Mouse (Mus musculus) hindlimb bud, embryonic 11.5 days (tissue): ENCODE measurements around the gene Wwp2.

Experiments used
- DNase-seq: peaks from one replicate; pipeline ENCODE4 v3.0.0-alpha.2; 2012; ENCODE audit warnings: low read depth, low spot score; ENCODE audit errors: extremely low spot score

Gene Wwp2

DNA sequence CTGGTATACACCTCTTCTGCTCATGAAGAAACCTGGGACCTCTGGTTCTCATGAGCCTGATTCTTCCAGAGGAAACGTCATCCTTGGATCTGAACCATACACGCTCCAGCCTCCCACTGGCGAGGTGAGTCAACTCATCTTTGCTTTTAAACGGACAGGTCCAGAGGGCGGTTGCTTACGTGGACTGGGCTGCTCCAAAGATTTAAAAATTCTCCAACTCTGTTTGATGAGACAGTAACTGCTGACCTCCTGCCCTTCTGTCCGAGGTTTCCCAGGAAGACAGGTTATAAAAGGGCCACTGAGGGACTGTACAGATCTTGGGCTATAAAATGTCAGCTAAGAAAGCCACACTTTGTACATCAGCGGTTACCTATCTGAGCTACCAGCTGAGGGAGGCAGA lies 5.3 kb upstream of the Wwp2 start:
- no peak for DNase-seq

DNA sequence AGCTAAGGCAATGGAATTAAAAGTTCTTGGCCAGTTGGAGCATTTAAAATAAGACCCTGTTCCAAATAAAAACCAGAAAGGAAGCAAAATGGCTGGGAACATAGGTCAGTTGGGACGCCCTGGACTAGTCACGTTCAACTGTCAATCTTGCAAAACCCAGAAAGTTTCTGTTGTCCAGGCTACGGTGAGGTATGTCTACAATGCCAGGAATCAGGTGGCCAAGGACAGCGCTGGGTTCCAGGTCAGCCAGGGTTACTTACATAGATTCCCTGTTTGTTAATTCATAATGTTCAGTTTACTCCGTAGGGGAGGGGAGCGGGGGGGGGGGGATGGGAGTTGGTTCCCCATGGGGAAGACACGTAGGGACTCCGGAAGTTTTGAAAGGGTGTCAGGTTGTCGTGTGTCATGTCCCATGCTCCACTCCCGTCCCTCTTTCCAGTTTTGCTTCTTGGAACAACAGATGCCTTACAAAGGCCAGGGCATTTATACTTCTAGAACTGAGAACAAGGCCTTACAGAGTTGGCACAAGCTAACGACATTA lies 674 bp upstream of the Wwp2 start:
- DNase-seq: no peak

DNA sequence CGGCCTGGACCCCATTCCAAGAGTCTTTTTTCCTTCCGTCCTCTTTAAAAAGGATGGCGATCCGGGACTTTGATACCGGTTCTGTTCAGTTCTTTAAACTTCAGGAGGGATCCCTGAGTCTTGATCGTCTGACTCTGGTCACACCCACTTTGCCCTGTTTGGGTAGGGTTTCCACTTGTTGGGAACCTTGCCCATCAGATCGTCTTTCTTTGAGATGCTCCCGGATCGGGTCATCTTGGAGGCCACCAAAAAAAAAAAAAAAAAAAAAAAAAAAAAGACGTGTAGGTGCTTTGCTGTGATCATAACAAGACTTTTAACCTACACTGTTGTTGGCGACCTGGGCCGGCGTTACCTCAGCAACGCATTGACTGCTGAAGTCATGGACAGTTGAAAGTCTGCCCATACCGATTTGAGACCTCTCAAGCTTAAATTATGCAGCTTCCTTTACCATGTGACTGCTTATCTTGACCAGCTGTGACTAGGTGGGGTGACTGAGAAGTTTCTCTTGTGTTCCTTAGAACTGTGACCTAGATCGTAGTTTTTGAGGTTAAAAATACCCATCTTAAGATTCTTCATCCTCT lies 766 bp downstream of the Wwp2 start:
- DNase-seq: peak; percentile 12

GRCm38 (mm10) chr8:107437711-107438110 lies 1.5 kb downstream of the Wwp2 start:
- no peak for DNase-seq

GRCm38 (mm10) chr8:107439880-107440625 lies 3.9 kb downstream of the Wwp2 start:
- DNase-seq: no peak

- no peak for DNase-seq
Measured at GRCm38 (mm10) chr8:107444626-107445025, 8.5 kb downstream of the Wwp2 start.

- DNase-seq: no peak
Measured at GRCm38 (mm10) chr8:107447713-107448112, 11.5 kb downstream of the Wwp2 start.

DNA sequence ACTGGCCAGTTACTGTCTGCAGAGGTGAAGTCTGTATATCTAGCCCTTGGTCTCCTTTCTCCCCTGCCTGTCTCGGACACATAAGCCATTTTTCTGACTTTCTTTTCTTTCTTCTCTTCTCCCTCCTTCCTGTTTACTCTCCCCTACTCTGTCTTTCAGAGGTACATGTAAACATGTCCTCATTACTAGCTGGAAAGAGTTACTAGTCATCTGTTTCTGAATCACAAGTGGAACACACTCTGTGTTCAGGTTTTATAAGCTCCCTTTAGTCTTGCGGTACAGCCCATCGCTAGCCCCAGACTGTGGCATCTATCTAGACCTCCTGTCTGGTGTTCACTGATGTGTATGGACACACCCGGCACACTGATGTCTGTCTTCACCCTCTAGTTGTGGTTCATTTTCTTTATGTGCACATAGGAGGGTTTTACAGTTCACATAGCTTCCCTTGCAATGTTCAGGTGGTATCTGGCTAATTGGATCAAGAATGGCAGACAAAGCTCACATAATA lies 12.3 kb downstream of the Wwp2 start:
- no peak for DNase-seq

- DNase-seq: no peak
Measured at GRCm38 (mm10) chr8:107449130-107449529, 13.0 kb downstream of the Wwp2 start.

DNA sequence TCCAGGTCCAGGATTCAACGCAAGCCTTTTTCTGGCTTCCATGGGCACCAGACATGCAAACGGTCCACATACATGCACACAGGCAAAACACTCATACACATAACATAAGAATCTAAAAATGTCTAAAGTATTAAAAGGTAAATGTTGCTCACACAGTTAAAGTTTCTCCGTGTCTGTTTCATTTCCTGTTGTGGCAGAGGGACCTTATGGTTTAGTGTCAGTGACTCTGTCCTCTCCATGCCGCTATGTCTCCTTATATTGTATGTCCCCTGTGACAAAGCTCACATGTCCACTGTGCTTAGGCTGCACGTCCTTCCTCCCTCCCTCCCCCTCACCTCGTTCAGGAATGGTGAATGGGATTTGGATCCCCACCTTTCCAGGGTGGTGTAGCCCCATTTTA lies 13.5 kb downstream of the Wwp2 start:
- DNase-seq: no peak

DNA sequence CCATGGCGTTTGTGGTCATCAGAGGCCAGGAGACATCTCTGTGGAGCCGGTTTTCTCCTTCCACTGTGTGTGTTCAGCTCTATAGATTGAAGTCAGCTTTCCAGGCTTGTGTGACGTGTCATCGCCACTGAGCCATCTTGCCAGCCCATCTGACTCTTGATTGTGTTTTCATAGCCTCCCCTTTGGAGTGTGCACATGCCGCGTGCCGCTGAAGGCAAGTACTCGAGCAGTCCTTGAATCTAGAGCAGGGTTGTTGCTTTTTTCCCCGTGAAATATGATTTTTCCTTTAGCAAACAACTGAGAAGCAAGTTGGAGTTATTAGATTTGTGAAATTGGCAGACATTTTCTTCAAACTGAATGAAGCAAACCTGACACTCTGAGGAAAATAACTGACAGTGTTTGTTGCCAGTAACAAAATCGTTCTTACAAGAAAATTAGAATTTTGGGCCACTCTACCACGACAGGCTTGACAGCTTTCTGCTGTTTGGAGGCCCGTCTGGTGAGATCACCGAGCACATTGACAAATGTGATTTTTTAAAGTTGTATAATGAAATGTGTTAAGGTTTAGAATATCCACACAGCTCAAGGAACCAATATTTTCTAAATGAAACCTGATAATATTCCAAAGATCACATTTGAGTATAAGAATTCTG lies 15.4 kb downstream of the Wwp2 start:
- DNase-seq: no peak

- no peak for DNase-seq
Measured at GRCm38 (mm10) chr8:107453386-107453785, 17.2 kb downstream of the Wwp2 start.

DNA sequence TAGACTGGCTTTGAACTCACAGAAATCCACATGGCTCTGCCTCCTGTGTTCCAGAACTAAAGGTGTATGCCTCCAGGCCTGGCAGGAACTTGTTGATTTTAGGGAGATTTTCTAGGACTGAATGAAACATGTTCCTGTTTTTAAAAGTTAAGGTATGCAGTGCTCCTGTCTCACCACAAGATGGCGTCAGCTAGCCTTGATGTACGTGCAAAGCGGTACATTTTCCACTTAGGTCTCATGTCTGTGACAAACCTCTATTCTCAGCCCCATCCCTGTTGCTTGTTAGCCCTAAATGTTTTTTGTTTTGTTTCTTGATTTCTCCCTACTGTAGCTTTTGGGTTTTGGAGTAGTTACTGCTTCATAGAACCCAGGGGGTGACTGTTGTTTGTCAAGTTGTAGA lies 19.1 kb downstream of the Wwp2 start:
- no peak for DNase-seq

- no peak for DNase-seq
Measured at GRCm38 (mm10) chr8:107457725-107458124, 21.6 kb downstream of the Wwp2 start.

DNA sequence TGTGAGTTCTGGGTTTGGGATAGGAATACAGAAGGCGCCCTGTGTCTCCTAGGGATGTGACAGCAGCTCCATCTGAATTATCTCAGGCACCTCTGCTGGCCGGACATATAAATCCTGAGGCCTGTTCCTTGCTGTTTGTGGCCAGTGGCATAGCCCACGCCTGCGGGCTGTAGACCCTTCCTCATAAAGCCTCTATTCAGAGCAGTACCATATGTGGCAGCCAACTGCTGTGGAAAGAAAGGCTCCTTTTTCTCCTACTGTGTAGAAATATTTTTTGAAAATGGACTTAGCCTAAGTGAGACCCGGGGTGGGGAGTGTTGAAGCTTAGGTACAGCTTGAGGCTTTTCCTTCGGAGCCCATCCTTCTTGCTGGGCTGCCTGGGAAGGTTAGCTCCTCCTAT lies 22.1 kb downstream of the Wwp2 start:
- no peak for DNase-seq

DNA sequence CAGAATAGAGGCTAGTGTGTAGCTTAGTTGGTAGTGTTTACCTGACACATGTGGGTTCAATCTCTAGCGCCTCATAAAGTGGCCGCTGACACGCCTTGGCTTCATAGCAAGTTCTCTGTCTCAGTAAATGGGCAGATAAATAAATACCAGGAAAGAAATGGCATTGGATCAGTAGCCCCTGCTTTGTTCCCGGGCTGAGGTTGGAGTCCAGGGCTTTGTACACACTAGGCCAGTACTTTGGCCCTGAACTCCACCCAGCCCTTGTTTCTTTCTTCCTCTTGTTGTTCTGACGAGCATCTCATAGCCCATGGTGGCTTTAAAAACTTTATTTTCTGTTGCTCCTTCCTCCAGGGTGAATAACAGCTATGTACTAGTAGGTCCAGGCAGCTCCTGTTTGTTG lies 26.3 kb downstream of the Wwp2 start:
- DNase-seq: no peak

DNA sequence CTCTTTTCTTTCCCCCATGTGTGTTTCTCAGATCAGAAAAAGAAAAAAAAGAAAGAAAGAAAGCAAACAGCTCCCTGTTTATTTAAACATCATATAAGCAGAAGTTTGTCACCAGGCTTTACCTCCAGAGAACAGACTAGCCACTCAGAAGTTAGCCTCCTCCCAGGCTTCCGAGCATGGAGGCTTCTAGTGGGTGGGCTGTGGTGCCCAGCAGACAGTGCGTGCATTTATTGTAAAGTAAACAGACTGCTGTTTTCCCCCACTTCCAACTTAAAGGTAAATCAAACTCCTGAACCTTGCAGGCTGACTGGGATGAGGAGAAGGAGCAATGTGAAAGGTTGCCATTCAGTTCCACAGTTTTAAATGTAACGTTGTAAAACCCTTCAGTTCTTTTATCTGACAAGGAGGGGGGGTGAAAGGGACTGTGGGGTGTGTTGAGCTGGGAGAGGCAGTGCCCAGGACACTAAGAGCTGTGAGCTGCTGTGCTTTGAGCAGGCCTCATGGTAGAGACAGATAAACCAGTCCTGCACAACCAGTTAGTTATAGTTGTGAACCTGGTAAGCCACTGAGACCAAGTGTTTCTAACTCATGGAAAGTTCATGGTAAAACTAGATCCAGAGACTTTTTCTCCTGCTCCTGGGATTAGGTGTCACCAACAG lies 29.3 kb downstream of the Wwp2 start:
- no peak for DNase-seq

- DNase-seq: no peak
Measured at GRCm38 (mm10) chr8:107466642-107467041, 30.5 kb downstream of the Wwp2 start.

- DNase-seq: no peak
Measured at GRCm38 (mm10) chr8:107468811-107469302, 32.7 kb downstream of the Wwp2 start.

GRCm38 (mm10) chr8:107470302-107470701 lies 34.1 kb downstream of the Wwp2 start:
- no peak for DNase-seq

GRCm38 (mm10) chr8:107472403-107473100 lies 36.4 kb downstream of the Wwp2 start:
- no peak for DNase-seq
